Mouse (Mus musculus): ENCODE measurements around the gene Asb8.

DNA sequence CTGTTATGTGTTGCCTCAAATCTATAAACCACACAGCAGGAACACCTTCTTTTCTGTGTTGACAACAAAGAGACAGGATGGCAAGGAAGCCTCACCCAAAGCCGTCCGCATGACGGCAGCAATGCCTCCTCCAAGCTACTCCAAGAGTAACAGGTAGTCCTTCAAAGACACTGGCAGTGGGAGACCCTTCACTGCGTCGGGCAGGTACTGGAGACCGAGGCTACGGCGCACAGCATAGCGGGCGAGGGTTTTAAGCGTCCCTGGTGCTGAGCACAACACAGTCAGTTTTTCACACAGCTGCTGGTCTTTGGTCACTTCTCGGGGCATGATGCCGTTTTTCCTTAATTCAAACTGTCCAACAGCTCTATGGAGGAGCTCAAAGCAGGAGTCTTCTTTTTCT is 29.8 kb downstream of the Asb8 start:
- TF ChIP-seq POLR2A (IDR thresholded peaks at IDR 0.05; ENCODE audit: low read depth, low read length) = no peak
- no peak for TF ChIP-seq CTCF (IDR thresholded peaks at IDR 0.05; ENCODE audit: extremely low read depth, insufficient read depth, insufficient read length, insufficient replicate concordance)

Data from spleen, adult 2 months (tissue).